Mouse (Mus musculus) midbrain, embryonic 11.5 days (tissue): ENCODE measurements around the gene Pdlim3. TPM values are rescaled to one million over a fixed set of nuclear protein-coding genes. Genes with fewer than 3 reads are reported as not detected.

Source experiments
- ATAC-seq: fragments of 200-750 bp; cut with Nextera tagmentation; 2 replicates; pipeline ENCODE4 v1.8.0; 2017; ENCODE audit warnings: moderate TSS enrichment, moderate library complexity; ENCODE audit not compliant: low FRiP score
- DNase-seq: peaks from one replicate; pipeline ENCODE4 v3.0.0; 2015; ENCODE audit warnings: low spot score; ENCODE audit errors: missing footprints
- H3K27ac ChIP-seq: fragments of 300-500 bp; sonication (generic); 2 replicates; pipeline ENCODE4 v1.5.1; 2014; ENCODE audit warnings: low read depth, low read length
- H3K27me3 ChIP-seq: fragments of 300-500 bp; sonication (generic); 2 replicates; pipeline ENCODE4 v1.6.1; 2014; ENCODE audit warnings: mild to moderate bottlenecking, low read length, moderate library complexity, mixed read lengths; ENCODE audit not compliant: control insufficient read depth, insufficient read depth
- H3K36me3 ChIP-seq: fragments of 300-500 bp; sonication (generic); 2 replicates; pipeline ENCODE4 v1.6.1; 2014; ENCODE audit warnings: mild to moderate bottlenecking, low read length, moderate library complexity, mixed read lengths; ENCODE audit not compliant: control insufficient read depth, insufficient read depth
- H3K4me1 ChIP-seq: fragments of 300-500 bp; sonication (generic); 2 replicates; pipeline ENCODE4 v1.6.1; 2014; ENCODE audit warnings: low read length; ENCODE audit not compliant: control insufficient read depth, insufficient read depth
- H3K4me2 ChIP-seq: fragments of 300-500 bp; sonication (generic); 2 replicates; pipeline ENCODE4 v1.6.1; 2014; ENCODE audit warnings: mild to moderate bottlenecking, moderate library complexity
- H3K4me3 ChIP-seq: fragments of 300-500 bp; sonication (generic); 2 replicates; pipeline ENCODE4 v1.5.1; 2014; ENCODE audit warnings: low read depth, low read length
- H3K9ac ChIP-seq: fragments of 300-500 bp; sonication (generic); 2 replicates; pipeline ENCODE4 v1.6.1; 2014; ENCODE audit warnings: low read length
- H3K9me3 ChIP-seq: fragments of 300-500 bp; sonication (generic); 2 replicates; pipeline ENCODE4 v1.6.1; 2016; ENCODE audit warnings: low read length; ENCODE audit not compliant: control insufficient read depth
- WGBS: fragments of 180-500 bp; shearing (Covaris S2); extraction: QIAGEN DNeasy Blood & Tissue Kit; methylation state at CpG from one replicate; pipeline ENCODE4 v1.1.7; 2014; 5-methylcytosine and 5-hydroxymethylcytosine counted together
- polyA plus RNA-seq: library from polyadenylated mRNA; unstranded; fragments of >200 nt; fragmentation: Nextera tagmentation; extraction: Ambion mirVana; gene quantifications from 2 replicates; pipeline ENCODE4 v1.2.1, GENCODE M21; 2014

Gene Pdlim3
- polyA plus RNA-seq, 1 experiment from 2014 or later = 34.4 TPM

DNA sequence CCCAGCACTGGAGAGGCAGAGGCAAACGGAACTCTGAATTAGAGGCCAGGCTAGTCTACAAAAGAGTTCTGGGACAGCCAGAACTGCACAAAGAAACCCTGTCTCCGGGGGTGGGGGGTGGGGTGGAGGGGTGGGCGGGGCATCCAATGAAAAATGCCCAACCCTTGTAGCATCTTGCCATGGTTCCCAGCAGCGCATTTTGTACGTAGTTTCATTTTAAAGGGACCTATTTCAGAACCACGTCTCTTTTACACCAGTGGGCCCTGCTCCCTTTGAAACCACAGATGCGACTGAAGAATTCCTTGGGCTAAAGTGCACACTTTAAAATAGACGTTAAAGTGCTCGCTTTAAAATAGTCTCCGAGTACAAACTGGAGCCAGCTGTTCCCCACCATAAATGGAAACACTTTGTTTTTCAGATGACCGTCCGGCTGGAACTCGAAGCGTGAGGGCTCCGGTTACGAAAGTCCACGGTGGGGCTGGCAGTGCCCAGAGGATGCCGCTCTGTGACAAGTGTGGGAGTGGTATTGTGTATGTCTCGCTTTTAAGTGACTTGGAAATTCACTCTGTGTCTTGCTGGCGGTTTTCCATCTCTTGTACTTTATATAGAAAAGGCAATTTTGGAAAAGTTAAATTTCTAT lies 31.9 kb downstream of the Pdlim3 start:
- no peak for DNase-seq
- Histone ChIP-seq H3K27ac (no peak overlapping the region), H3K9ac (no peak overlapping the region), H3K9me3 (no peaks in the 10 kb centered on the region), H3K4me3 (no peak overlapping the region), H3K36me3 (no peaks in the 10 kb centered on the region), H3K27me3 (no peaks in the 10 kb centered on the region), H3K4me1 (no peaks in the 10 kb centered on the region), H3K4me2 (no peak overlapping the region)
- WGBS = 82% methylated on average over 20 of the region's 20 CpGs
- ATAC-seq = no peak

DNA sequence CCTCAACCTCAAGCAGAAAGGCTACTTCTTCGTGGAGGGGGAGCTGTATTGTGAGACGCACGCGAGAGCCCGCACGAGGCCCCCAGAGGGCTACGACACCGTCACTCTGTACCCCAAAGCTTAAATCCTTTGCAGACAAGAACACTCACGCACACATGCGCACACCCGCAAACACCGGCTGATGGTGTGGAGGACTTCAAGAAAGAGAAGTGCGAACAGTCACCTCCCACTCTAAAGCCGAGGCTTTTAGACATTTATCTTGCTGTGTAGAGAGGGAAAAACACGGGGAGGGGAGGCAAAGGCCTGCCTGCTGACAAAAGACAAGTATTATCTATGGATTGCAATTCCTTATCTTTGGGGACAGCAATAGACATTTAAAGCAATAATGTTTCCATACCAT lies 33.6 kb downstream of the Pdlim3 start:
- no peak overlapping the region for H3K4me3 ChIP-seq
- H3K27ac ChIP-seq = no peak overlapping the region
- no peaks in the 10 kb centered on the region for H3K4me1 ChIP-seq
- H3K9ac ChIP-seq = no peak overlapping the region
- H3K9me3 ChIP-seq = no peaks in the 10 kb centered on the region
- H3K4me2 ChIP-seq = no peak overlapping the region
- no peak for DNase-seq
- 88% methylated on average over 15 of the region's 15 CpGs for WGBS
- H3K36me3 ChIP-seq = no peaks in the 10 kb centered on the region
- no peaks in the 10 kb centered on the region for H3K27me3 ChIP-seq
- ATAC-seq = no peak

DNA sequence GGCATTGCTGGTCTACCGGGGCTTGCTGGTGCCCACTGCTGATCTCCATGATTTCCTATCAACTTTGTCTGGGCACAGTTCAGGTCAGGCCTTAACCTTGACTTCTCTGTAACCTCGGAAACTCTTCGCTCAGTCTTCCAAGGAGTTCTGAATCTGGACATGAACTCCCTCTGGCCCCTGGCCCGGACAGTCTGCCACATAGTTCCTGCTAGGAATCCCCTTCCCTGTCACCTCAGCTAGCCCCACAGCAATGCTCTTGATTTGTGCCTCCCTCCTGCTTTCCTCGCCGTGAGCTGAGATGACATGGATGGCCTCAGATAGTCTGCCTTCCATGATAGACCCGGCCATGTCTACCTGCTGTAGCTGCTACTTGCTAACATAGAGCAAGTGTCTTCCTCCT lies 35.1 kb downstream of the Pdlim3 start:
- DNase-seq = no peak
- Histone ChIP-seq H3K9me3 (no peaks in the 10 kb centered on the region), H3K27me3 (no peaks in the 10 kb centered on the region), H3K4me1 (no peaks in the 10 kb centered on the region), H3K27ac (no peak overlapping the region), H3K9ac (no peak overlapping the region), H3K36me3 (no peaks in the 10 kb centered on the region), H3K4me2 (no peak overlapping the region), H3K4me3 (no peak overlapping the region)
- ATAC-seq = no peak
- 94% methylated on average over 7 of the region's 7 CpGs for WGBS

DNA sequence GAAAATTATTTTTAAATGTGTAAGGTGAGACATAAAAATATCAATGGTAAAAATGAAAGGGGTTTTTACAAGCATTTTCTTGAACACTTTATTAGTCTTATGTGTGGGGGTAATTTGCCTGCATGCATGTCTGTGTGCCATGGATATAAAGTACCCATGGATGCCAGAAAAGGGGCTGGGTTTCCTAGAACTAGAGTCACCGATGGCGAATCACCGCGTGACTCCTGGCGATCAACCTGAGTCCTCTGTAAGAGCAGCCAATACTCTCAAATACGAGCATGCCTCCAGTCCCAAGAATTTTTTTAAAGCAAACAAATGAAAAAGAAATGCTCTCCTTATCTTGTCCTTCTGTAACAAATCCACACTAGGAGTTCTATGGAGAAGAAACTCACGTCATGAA lies 36.9 kb downstream of the Pdlim3 start:
- Histone ChIP-seq H3K9ac (no peak overlapping the region), H3K9me3 (no peaks in the 10 kb centered on the region), H3K27me3 (no peaks in the 10 kb centered on the region), H3K27ac (no peak overlapping the region), H3K36me3 (no peaks in the 10 kb centered on the region), H3K4me3 (no peak overlapping the region), H3K4me2 (no peak overlapping the region), H3K4me1 (no peaks in the 10 kb centered on the region)
- 94% methylated on average over 7 of the region's 7 CpGs for WGBS
- DNase-seq (no peak), ATAC-seq (no peak)

DNA sequence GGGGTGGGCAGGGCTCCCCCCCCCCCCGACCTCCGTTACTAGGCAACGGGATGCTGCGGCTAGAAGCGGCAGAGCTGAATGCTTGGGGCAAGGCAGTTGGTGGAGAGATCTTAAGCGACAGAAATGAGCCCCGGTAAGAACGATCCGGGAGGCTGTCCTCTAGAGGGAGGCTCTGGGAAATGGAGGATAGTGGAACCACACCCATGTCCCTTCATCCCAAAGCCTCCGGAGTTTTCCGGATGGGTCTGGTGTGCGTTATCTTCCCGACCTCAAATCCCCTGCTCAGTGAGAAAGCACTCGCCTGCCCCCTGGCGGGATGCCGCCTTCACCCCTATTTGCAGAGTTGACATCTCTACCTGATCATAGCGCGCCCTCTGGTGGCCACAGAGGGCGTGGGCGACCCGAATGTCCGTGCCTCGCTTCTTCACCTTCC lies 49.3 kb downstream of the Pdlim3 start, which contains the start of gene Ccdc110:
Ccdc110 (plus strand) TSS at position 38 of the 433 bp plus-strand sequence.
- peak within 1 kb of the TSS; percentile 34 for H3K4me3 ChIP-seq
- peak; percentile 100 for DNase-seq
- ATAC-seq = peak; percentile 91
- H3K27ac ChIP-seq = no peak within 1 kb of the TSS
- no peaks in the 10 kb centered on the region for H3K9me3 ChIP-seq
- H3K4me2 ChIP-seq = peak within 1 kb of the TSS; percentile 48
- no peaks in the 10 kb centered on the region for H3K4me1 ChIP-seq
- H3K9ac ChIP-seq = no peak within 1 kb of the TSS; the same call in 1 of the 2 replicates
- 4% methylated on average over 23 of the region's 23 CpGs for WGBS
- H3K36me3 ChIP-seq = no peaks in the 10 kb centered on the region
- H3K27me3 ChIP-seq = no peaks in the 10 kb centered on the region

DNA sequence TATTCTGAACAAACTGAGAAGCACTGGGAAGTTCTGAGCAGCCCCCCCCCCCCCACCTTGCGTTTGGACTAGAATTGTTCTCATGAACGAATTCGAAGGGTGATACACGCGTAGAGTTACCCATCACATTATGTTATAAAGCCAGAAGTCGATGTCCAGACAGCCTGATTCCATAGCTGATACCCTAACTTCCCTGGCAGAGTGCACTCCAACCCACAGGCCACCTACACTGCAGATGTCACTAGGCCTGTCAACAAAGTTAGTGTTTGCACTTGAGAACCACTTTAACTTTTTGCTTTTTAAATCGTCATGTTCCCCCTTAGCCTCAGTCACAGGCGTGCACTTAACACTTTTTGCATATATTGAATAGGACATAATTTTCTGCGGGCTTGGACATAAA lies 51.7 kb downstream of the Pdlim3 start:
- Histone ChIP-seq H3K9me3 (no peaks in the 10 kb centered on the region), H3K36me3 (no peaks in the 10 kb centered on the region), H3K4me3 (no peak overlapping the region), H3K4me2 (no peak overlapping the region), H3K27ac (no peak overlapping the region), H3K4me1 (no peaks in the 10 kb centered on the region), H3K9ac (no peak overlapping the region), H3K27me3 (no peaks in the 10 kb centered on the region)
- ATAC-seq (no peak), DNase-seq (no peak)
- 90% methylated on average over 9 of the region's 9 CpGs for WGBS

DNA sequence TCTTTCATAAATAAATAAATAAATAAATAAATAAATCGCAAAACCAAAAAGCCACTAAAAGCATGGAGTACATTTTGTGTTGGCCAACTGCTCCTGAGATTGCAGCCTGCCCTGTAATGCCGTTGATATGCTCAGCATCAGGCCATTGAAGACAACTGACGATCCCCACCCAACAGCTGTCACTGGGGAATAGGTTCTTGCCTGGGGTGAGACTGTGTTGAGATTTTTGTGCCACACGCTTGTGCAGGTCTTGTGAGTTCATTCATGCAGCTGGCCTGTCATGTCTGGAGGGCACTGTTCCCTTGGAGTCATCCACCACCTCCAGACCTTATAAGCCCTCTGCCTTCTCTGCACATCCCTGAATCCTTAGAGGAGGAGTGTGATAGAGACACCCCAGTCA lies 61.0 kb downstream of the Pdlim3 start:
- Histone ChIP-seq H3K9ac (no peak overlapping the region), H3K36me3 (no peaks in the 10 kb centered on the region), H3K4me1 (no peaks in the 10 kb centered on the region), H3K27ac (no peak overlapping the region), H3K9me3 (no peaks in the 10 kb centered on the region), H3K27me3 (no peaks in the 10 kb centered on the region), H3K4me2 (no peak overlapping the region), H3K4me3 (no peak overlapping the region)
- DNase-seq = no peak
- WGBS = 94% methylated on average over 4 of the region's 4 CpGs
- no peak for ATAC-seq

DNA sequence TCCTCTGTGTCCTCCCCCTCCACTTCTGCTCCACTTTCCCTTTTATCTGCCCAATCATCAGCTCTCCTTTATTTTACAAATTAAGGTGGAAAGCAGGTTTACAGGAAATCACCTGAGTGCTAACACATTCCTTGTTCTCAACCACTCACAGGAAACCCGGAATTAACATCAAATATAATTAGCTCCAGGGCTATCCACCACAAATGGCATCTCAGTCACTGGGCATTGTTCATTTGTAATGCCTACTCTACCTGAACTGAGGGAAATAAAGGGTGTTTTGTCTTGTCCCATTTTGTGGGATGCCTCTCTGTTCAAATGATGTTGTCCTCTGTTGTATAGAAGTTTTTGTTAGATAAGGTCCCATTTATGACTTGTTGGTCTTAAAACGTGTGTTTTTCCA lies 65.4 kb downstream of the Pdlim3 start:
- H3K9ac ChIP-seq = no peak overlapping the region
- no peak overlapping the region for H3K4me2 ChIP-seq
- H3K36me3 ChIP-seq = no peaks in the 10 kb centered on the region
- H3K4me3 ChIP-seq = no peak overlapping the region
- no peak overlapping the region for H3K27ac ChIP-seq
- H3K9me3 ChIP-seq = no peaks in the 10 kb centered on the region
- DNase-seq (no peak), ATAC-seq (no peak)
- no peaks in the 10 kb centered on the region for H3K27me3 ChIP-seq
- WGBS = 57% methylated on average over 2 of the region's 2 CpGs
- no peaks in the 10 kb centered on the region for H3K4me1 ChIP-seq
